Mouse (Mus musculus) lung, adult 2 months (tissue): ENCODE results near the gene Mettl15. TPM values are rescaled to one million over a fixed set of nuclear protein-coding genes. Genes with fewer than 3 reads are reported as not detected.

ENCODE experiments used
- DNase-seq: peaks from one replicate; pipeline ENCODE4 v3.0.0; 2022
- H3K4me1 ChIP-seq: fragments of 200-500 bp; 2 replicates; pipeline ENCODE4 v1.6.1; 2011; ENCODE audit warnings: low read length; ENCODE audit not compliant: control insufficient read depth, insufficient read depth
- H3K4me3 ChIP-seq: fragments of 200-500 bp; replicated peaks from 2 replicates; pipeline ENCODE3; 2011; ENCODE audit warnings: low read depth, mild to moderate bottlenecking, control low read depth, low read length; ENCODE audit errors: extremely low read depth
- CTCF ChIP-seq: fragments of 200-500 bp; IDR thresholded peaks from 2 replicates; pipeline ENCODE4 v1.5.1; 2011; ENCODE audit warnings: mild to moderate bottlenecking, low read length, control low read depth; ENCODE audit not compliant: insufficient read depth
- POLR2A ChIP-seq: fragments of 200-500 bp; IDR thresholded peaks from 2 replicates; pipeline ENCODE4 v1.6.1; 2011; ENCODE audit warnings: low read depth, mild to moderate bottlenecking, control low read depth, low read length, borderline replicate concordance; ENCODE audit errors: extremely low read depth
- WGBS: fragments of 180-500 bp; shearing (Covaris S2); methylation state at CpG from one replicate; pipeline ENCODE4 v1.1.7; 2018; 5-methylcytosine and 5-hydroxymethylcytosine counted together
- polyA plus RNA-seq: library from polyadenylated mRNA; depleted of rRNA; stranded (reverse); fragments of >200 nt; gene quantifications from 2 replicates; pipeline ENCODE4 v1.2.3, GENCODE M21; 2012; rRNA removed

The Mettl15 gene
- 3.6 and 4.1 TPM in 2 replicates for polyA plus RNA-seq

DNA sequence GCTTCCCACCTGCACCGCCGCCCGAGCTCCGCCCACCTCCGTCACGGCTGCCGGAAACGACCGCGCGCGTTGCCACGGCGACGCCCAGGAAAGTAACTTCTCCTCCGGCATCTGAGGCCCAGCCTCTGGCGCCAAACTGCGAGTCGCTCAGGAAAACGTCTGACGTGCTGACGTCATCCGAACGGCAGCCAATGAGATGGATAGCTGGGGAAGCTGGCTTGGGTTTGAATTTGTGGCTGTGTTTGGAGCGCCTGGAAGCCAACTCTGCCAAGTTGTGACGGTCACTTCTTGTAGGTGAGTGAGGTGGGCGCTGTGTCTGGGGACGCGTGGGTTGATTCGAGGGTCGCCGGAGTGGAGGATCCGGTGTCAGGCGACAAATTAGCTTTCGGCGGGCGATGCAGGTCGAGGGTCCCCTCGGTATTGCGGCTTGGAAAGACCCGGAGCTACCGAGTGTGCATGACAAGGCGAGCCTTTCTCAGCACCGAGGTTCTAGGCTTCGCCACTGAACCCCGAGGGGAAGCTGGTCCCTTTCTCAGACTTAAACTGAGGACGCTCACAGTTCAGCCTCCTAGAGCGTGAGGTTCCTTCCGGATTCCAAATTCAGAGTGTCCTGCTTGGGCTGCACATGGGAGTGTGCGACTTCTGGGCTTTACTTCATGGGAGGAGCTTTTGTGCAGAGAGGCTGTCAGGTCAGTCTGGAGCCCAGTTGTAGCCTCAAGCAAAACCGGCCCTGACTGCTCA is at the start of gene Mettl15, which contains the start of gene Kif18a:
Gene Mettl15, minus strand, starts transcription at position 149 of the 741 bp plus-strand sequence.
Gene Kif18a, plus strand, starts transcription at position 139 of the 741 bp plus-strand sequence.
- TF ChIP-seq POLR2A (peak; percentile 26; the same call in 1 of the 2 replicates), CTCF (no peak)
- 0 out of 2 replicates have a peak, but pooled peaks cover 2% of the 10 kb centered on the region for H3K4me1 ChIP-seq
- peak within 1 kb of the TSS; percentile 72 for H3K4me3 ChIP-seq
- DNase-seq: peak; percentile 93
- WGBS: under 1% methylated on average over 51 of the region's 51 CpGs

DNA sequence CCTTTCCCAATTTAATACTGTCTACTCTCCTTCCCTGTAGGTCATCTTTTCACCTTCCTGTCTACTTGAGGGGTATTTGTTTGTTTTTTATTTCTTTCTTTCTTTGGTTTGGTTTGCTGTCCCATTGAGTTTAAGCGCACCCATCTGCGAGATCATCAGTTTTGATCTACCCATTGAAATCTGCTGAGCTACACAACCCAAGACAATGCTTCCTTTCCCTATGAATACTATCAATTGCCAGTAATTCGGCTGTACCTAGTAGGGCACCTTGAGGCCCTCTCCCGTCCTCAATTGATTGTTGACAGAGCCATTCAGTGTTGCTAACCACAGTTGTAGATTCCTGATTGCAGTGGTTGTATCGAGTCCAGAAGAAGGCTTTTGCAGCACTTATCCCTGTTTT is 30.8 kb upstream of the Mettl15 start:
- Histone ChIP-seq H3K4me3 (no peak overlapping the region), H3K4me1 (no peaks in the 10 kb centered on the region)
- 97% methylated on average over 5 of the region's 5 CpGs for WGBS
- no peak for TF ChIP-seq POLR2A
- DNase-seq: no peak

DNA sequence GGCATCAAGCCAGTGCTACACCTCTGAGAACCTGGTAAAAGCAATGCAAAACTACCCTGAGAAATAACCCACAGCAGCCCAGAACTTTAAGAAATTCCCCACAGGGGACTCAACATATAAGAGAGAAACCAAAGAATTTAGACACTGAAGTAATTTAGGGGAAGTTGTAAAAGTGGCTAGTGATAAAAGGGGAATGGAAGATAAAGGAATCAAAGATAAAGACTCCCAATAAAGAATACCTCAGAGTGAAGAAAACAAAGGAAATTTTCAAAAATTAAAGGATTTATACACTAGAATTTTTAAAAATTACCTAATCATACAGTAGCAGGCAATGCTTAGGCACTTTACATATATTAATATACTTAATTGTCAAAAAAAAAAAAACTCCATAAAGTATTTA is 23.1 kb upstream of the Mettl15 start:
- Histone ChIP-seq H3K4me1 (no peaks in the 10 kb centered on the region), H3K4me3 (no peak overlapping the region)
- DNase-seq: no peak
- TF ChIP-seq POLR2A (no peak), CTCF (no peak)

DNA sequence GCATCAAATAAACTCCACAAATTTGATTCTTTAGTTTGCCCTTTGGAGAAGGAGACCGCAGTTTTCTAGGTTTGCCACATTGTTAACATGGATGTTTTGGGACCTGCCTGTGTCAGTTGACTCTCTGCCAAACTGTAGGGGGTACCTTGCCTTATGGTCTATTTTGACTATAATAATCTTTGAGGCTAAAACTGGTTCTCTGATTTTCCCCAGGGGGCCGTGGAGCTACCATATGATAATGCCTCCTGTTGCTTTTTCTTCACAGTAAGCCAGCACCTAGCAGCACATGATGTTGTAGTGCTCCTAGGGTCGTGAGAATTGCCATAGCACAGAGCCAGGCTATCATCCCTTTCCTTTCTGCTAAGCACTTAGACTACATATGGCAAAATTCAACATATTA is 21.7 kb upstream of the Mettl15 start:
- Histone ChIP-seq H3K4me3 (no peak overlapping the region), H3K4me1 (no peaks in the 10 kb centered on the region)
- no peak for TF ChIP-seq POLR2A
- TF ChIP-seq CTCF: no peak
- DNase-seq: no peak
- 91% methylated on average over 3 of the region's 3 CpGs for WGBS

DNA sequence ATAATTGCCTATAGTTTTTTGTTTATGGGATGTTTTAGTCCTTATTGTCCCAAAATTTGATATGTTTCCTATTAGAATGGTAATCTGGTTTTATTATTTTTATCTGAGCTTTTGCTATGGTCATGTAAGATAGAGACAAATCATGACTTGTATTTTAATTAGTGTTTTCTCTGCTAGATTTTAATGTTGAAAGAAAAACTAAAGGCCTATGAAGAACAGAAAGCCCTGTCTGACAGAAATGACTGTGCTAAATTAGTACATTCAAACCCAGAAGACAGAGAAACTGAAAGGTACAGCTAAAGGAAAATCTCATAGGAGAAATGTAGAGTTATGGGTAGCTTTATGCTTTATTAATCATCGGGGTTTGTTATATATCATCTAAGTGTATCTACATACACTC is 17.6 kb upstream of the Mettl15 start:
- Histone ChIP-seq H3K4me3 (no peak overlapping the region), H3K4me1 (no peaks in the 10 kb centered on the region)
- TF ChIP-seq CTCF: no peak
- no peak for TF ChIP-seq POLR2A
- 96% methylated on average over 1 of the region's 1 CpGs for WGBS
- no peak for DNase-seq

DNA sequence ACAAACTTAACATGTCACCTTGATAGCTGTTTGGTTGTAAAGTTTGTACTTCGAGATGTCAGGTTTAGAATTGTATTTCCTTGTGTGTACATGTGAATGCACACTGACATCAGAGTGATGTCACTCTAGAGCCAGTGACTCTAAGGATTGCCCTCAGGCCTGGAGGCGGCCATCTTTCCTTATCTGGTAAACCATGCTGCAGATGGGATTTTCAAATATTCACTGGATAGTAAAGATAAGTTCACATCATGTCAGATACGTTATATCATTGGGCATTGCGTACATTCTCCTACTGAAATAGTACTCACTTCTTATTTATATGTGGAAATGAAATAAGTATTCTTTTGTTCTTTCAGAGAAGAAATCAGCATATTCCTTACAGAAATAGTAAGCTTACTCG is 15.7 kb upstream of the Mettl15 start:
- TF ChIP-seq POLR2A: no peak
- TF ChIP-seq CTCF: no peak
- DNase-seq: no peak
- Histone ChIP-seq H3K4me3 (no peak overlapping the region), H3K4me1 (no peaks in the 10 kb centered on the region)
- WGBS: 88% methylated on average over 5 of the region's 5 CpGs

DNA sequence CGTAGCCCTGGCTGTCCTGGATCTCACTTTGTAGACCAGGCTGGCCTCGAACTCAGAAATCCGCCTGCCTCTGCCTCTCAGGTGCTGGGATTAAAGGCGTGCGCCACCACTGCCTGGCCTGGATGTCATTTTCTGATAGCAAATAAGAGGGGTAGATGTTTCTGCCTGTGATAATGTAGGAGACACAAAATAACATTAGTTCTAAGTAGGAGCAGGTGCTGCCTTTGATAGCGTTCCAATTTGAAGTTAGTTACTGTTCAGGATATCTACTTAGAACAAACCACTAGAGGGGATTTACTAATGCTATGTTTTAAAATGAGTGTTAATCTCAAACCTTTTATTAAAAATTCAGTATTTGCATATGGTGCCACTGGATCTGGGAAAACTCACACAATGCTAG is 8.8 kb upstream of the Mettl15 start:
- WGBS: 96% methylated on average over 6 of the region's 6 CpGs
- TF ChIP-seq CTCF (no peak), POLR2A (no peak)
- H3K4me1 ChIP-seq: no peaks in the 10 kb centered on the region
- no peak overlapping the region for H3K4me3 ChIP-seq
- no peak for DNase-seq

DNA sequence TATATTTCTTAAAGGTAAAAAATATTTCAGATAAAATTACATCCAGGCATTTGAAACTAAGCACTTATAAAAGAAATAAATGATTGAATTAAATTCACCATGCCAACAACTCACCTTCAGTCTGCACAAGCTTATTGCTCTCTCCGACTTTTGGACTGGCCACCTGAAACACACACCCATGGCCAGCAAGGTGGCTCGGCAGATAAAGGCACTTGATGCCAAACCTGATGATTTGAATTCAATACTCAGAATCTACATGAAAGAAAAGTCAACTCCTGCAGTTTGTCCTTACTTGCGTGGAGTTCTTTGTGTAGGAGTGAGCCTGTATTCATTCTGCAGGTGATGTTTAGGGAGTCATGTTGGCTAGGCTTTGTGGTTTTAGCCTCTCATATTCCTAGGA is 3.6 kb upstream of the Mettl15 start:
- 95% methylated on average over 3 of the region's 3 CpGs for WGBS

DNA sequence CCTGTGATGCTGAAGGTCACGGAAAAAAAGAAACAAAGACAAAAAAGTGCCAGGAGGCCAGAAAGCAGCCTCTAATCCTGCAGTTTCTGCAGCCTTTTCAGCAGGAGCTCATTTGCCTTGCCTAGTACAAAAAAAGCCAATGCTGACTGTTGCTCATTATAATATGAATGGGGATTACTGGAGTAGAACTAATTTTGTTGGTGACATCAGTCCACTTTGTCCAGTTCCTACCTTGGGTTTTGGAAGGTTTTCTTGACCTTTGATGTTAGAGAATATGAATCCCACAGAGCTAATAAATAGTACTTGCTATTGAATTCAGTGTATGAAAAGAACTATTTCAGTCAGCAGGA is 768 bp upstream of the Mettl15 start:
- no peak for DNase-seq
- 0% methylated on average over 1 of the region's 1 CpGs for WGBS

More for the DNA sequence above, 3.6 kb upstream of the Mettl15 start:
- no peak for TF ChIP-seq CTCF
- no peak for TF ChIP-seq POLR2A
- H3K4me1 ChIP-seq: no peaks in the 10 kb centered on the region
- DNase-seq: no peak
- H3K4me3 ChIP-seq: no peak overlapping the region

DNA sequence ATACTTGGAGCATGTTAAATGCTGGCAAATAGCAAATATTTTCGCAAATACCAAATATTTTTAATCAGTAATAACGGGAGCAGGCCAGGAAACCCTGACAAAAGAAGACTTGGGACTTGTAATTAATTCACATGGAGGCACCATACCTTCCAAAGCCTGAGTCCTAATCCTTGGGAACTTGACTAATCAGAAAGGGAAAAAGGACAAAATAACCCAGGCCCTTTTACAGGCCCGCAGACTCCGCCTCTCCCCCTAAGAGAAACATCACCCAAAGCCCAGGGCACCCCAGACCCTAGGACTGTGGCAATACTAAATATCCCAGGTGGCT is 312 bp downstream of the Mettl15 start:
- WGBS: 6% methylated on average over 4 of the region's 4 CpGs
- TF ChIP-seq POLR2A (no peak), CTCF (no peak)
- Histone ChIP-seq H3K4me1 (0 out of 2 replicates have a peak, but pooled peaks cover 2% of the 10 kb centered on the region), H3K4me3 (peak overlapping the region; percentile 72)
- no peak for DNase-seq

More for the DNA sequence above, 768 bp upstream of the Mettl15 start:
- peak overlapping the region; percentile 71 for H3K4me3 ChIP-seq
- H3K4me1 ChIP-seq: 0 out of 2 replicates have a peak, but pooled peaks cover 2% of the 10 kb centered on the region
- TF ChIP-seq CTCF (no peak), POLR2A (no peak)
